Mouse (Mus musculus) yolk sac, embryonic 10.5 days (tissue): Measurements from ENCODE around the gene Slc34a1.

ENCODE experiments used
- DNase-seq: peaks from one replicate; pipeline ENCODE4 v3.0.0-alpha.2; 2017; ENCODE audit warnings: low spot score

Gene Slc34a1

GRCm38 (mm10) chr13:55444286-55444936 lies 46.4 kb downstream of the Slc34a1 start:
- no peak for DNase-seq

- peak; percentile 99 for DNase-seq
Observed at GRCm38 (mm10) chr13:55444937-55445315, 46.9 kb downstream of the Slc34a1 start, which contains the start of gene Grk6. TSS of gene Grk6 (plus strand) at chr13:55445072.

- no peak for DNase-seq
Observed at GRCm38 (mm10) chr13:55445361-55446091, 47.5 kb downstream of the Slc34a1 start.

GRCm38 (mm10) chr13:55446483-55447105 lies 48.6 kb downstream of the Slc34a1 start:
- no peak for DNase-seq

GRCm38 (mm10) chr13:55447543-55447943 lies 49.6 kb downstream of the Slc34a1 start:
- DNase-seq, result no peak

GRCm38 (mm10) chr13:55448131-55448530 lies 50.1 kb downstream of the Slc34a1 start:
- DNase-seq, result no peak

- DNase-seq, result no peak
Observed at GRCm38 (mm10) chr13:55449205-55449604, 51.2 kb downstream of the Slc34a1 start.

- DNase-seq, result no peak
Observed at GRCm38 (mm10) chr13:55449679-55450441, 51.9 kb downstream of the Slc34a1 start.

GRCm38 (mm10) chr13:55450511-55450980 lies 52.6 kb downstream of the Slc34a1 start:
- DNase-seq, result no peak

- DNase-seq, result no peak
Observed at GRCm38 (mm10) chr13:55451296-55451695, 53.3 kb downstream of the Slc34a1 start.

GRCm38 (mm10) chr13:55451785-55452549 lies 54.0 kb downstream of the Slc34a1 start:
- no peak for DNase-seq

- DNase-seq, result no peak
Observed at GRCm38 (mm10) chr13:55462965-55463364, 65.0 kb downstream of the Slc34a1 start.

GRCm38 (mm10) chr13:55463399-55464026 lies 65.5 kb downstream of the Slc34a1 start:
- DNase-seq, result no peak

- DNase-seq, result peak; percentile 57
Observed at GRCm38 (mm10) chr13:55464027-55464884, 66.3 kb downstream of the Slc34a1 start, which contains the start of gene Prr7. TSS of gene Prr7 (plus strand) at chr13:55464267.

GRCm38 (mm10) chr13:55465184-55465583 lies 67.2 kb downstream of the Slc34a1 start:
- no peak for DNase-seq
